Mouse (Mus musculus): ENCODE data around the gene Man1a2. TPM values are rescaled to one million over a fixed set of nuclear protein-coding genes. Genes with fewer than 3 reads are reported as not detected.

Gene Man1a2
- polyA plus RNA-seq (2015; fragmentation: Nextera tagmentation; extraction: Ambion mirVana), result 67.2 and 75.3 TPM in 2 replicates

GRCm38 (mm10) chr3:100685087-100685762 lies at the start of gene Man1a2:
TSS of gene Man1a2 (minus strand) at chr3:100685503.
- Histone ChIP-seq H3K9me3 (replicated peaks) (no peaks in the 10 kb centered on the region), H3K9ac (peak within 1 kb of the TSS; percentile 85), H3K27me3 (no peaks in the 10 kb centered on the region), H3K4me2 (peak within 1 kb of the TSS; percentile 75), H3K4me3 (replicated peaks) (peak within 1 kb of the TSS; percentile 70), H3K27ac (peak within 1 kb of the TSS; percentile 97), H3K4me1 (peaks cover 28% of the 10 kb centered on the region), H3K36me3 (no peaks in the 10 kb centered on the region)
- peak; percentile 89 for ATAC-seq (replicated peaks; ENCODE audit: low FRiP score)
- under 1% methylated on average over 89 of the region's 92 CpGs for WGBS

GRCm38 (mm10) chr3:100734482-100735154 lies 49.3 kb upstream of the Man1a2 start:
- Histone ChIP-seq H3K9me3 (replicated peaks) (no peaks in the 10 kb centered on the region), H3K4me2 (no peak overlapping the region), H3K36me3 (no peaks in the 10 kb centered on the region), H3K27ac (no peak overlapping the region), H3K27me3 (no peaks in the 10 kb centered on the region), H3K9ac (no peak overlapping the region), H3K4me3 (replicated peaks) (no peak overlapping the region), H3K4me1 (no peaks in the 10 kb centered on the region)
- WGBS, result 68% methylated on average over 12 of the region's 12 CpGs
- ATAC-seq (replicated peaks; ENCODE audit: low FRiP score), result no peak

GRCm38 (mm10) chr3:100731896-100732295 lies 46.6 kb upstream of the Man1a2 start:
- Histone ChIP-seq H3K4me1 (no peaks in the 10 kb centered on the region), H3K27ac (no peak overlapping the region), H3K4me3 (replicated peaks) (no peak overlapping the region), H3K9me3 (replicated peaks) (no peaks in the 10 kb centered on the region), H3K27me3 (no peaks in the 10 kb centered on the region), H3K36me3 (no peaks in the 10 kb centered on the region), H3K9ac (no peak overlapping the region), H3K4me2 (no peak overlapping the region)
- 93% methylated on average over 11 of the region's 11 CpGs for WGBS
- ATAC-seq (replicated peaks; ENCODE audit: low FRiP score), result no peak

- H3K9me3 ChIP-seq (replicated peaks), result no peaks in the 10 kb centered on the region
- H3K4me2 ChIP-seq, result no peak overlapping the region
- H3K27ac ChIP-seq, result no peak overlapping the region
- no peak overlapping the region for H3K4me3 ChIP-seq (replicated peaks)
- H3K27me3 ChIP-seq, result no peaks in the 10 kb centered on the region
- 82% methylated on average over 3 of the region's 3 CpGs for WGBS
- no peak overlapping the region for H3K9ac ChIP-seq
- no peak for ATAC-seq (replicated peaks; ENCODE audit: low FRiP score)
- H3K4me1 ChIP-seq, result no peaks in the 10 kb centered on the region
- H3K36me3 ChIP-seq, result no peaks in the 10 kb centered on the region
Measured at GRCm38 (mm10) chr3:100731347-100731746, 46.0 kb upstream of the Man1a2 start.

GRCm38 (mm10) chr3:100728008-100728712 lies 42.9 kb upstream of the Man1a2 start:
- Histone ChIP-seq H3K4me1 (no peaks in the 10 kb centered on the region), H3K4me2 (no peak overlapping the region), H3K27me3 (no peaks in the 10 kb centered on the region), H3K9ac (no peak overlapping the region), H3K9me3 (replicated peaks) (no peaks in the 10 kb centered on the region; the same call in 1 of the 2 replicates), H3K36me3 (no peaks in the 10 kb centered on the region), H3K4me3 (replicated peaks) (no peak overlapping the region), H3K27ac (no peak overlapping the region)
- 66% methylated on average over 4 of the region's 4 CpGs for WGBS
- no peak for ATAC-seq (replicated peaks; ENCODE audit: low FRiP score)

- ATAC-seq (replicated peaks; ENCODE audit: low FRiP score), result no peak
- Histone ChIP-seq H3K9me3 (replicated peaks) (peaks cover 7% of the 10 kb centered on the region; the same call in 1 of the 2 replicates), H3K4me2 (no peak overlapping the region), H3K4me3 (replicated peaks) (no peak overlapping the region), H3K4me1 (no peaks in the 10 kb centered on the region), H3K9ac (no peak overlapping the region), H3K27me3 (no peaks in the 10 kb centered on the region), H3K36me3 (no peaks in the 10 kb centered on the region), H3K27ac (no peak overlapping the region)
- WGBS, result 67% methylated on average over 11 of the region's 11 CpGs
Measured at GRCm38 (mm10) chr3:100725960-100726674, 40.8 kb upstream of the Man1a2 start.

- H3K9me3 ChIP-seq (replicated peaks), result peaks cover 7% of the 10 kb centered on the region; the same call in 1 of the 2 replicates
- H3K27ac ChIP-seq, result no peak overlapping the region
- no peak overlapping the region for H3K4me3 ChIP-seq (replicated peaks)
- WGBS, result 92% methylated on average over 5 of the region's 5 CpGs
- H3K9ac ChIP-seq, result no peak overlapping the region
- no peak for ATAC-seq (replicated peaks; ENCODE audit: low FRiP score)
- H3K36me3 ChIP-seq, result no peaks in the 10 kb centered on the region
- 0 out of 2 replicates have a peak, but pooled peaks cover 5% of the 10 kb centered on the region for H3K4me1 ChIP-seq
- H3K27me3 ChIP-seq, result no peaks in the 10 kb centered on the region
- no peak overlapping the region for H3K4me2 ChIP-seq
Measured at GRCm38 (mm10) chr3:100720786-100721300, 35.5 kb upstream of the Man1a2 start.

GRCm38 (mm10) chr3:100716241-100716640 lies 30.9 kb upstream of the Man1a2 start:
- Histone ChIP-seq H3K4me2 (no peak overlapping the region), H3K4me3 (replicated peaks) (no peak overlapping the region), H3K4me1 (peaks cover 18% of the 10 kb centered on the region), H3K9me3 (replicated peaks) (no peaks in the 10 kb centered on the region), H3K9ac (no peak overlapping the region), H3K27ac (no peak overlapping the region), H3K27me3 (no peaks in the 10 kb centered on the region), H3K36me3 (no peaks in the 10 kb centered on the region)
- WGBS, result 58% methylated on average over 7 of the region's 7 CpGs
- ATAC-seq (replicated peaks; ENCODE audit: low FRiP score), result no peak

- Histone ChIP-seq H3K27me3 (no peaks in the 10 kb centered on the region), H3K4me1 (peaks cover 19% of the 10 kb centered on the region), H3K9me3 (replicated peaks) (no peaks in the 10 kb centered on the region), H3K9ac (no peak overlapping the region), H3K36me3 (no peaks in the 10 kb centered on the region), H3K4me3 (replicated peaks) (no peak overlapping the region), H3K4me2 (no peak overlapping the region), H3K27ac (no peak overlapping the region)
- WGBS, result 78% methylated on average over 4 of the region's 4 CpGs
- no peak for ATAC-seq (replicated peaks; ENCODE audit: low FRiP score)
Measured at GRCm38 (mm10) chr3:100715367-100715766, 30.1 kb upstream of the Man1a2 start.

- 41% methylated on average over 11 of the region's 11 CpGs for WGBS
- Histone ChIP-seq H3K27ac (no peak overlapping the region), H3K36me3 (no peaks in the 10 kb centered on the region), H3K4me2 (no peak overlapping the region), H3K9me3 (replicated peaks) (no peaks in the 10 kb centered on the region), H3K4me3 (replicated peaks) (no peak overlapping the region), H3K9ac (no peak overlapping the region), H3K4me1 (peaks cover 22% of the 10 kb centered on the region), H3K27me3 (no peaks in the 10 kb centered on the region)
- ATAC-seq (replicated peaks; ENCODE audit: low FRiP score), result peak; percentile 61; the same call in 1 of the 2 replicates
Measured at GRCm38 (mm10) chr3:100713142-100714005, 28.1 kb upstream of the Man1a2 start.

- H3K4me2 ChIP-seq, result no peak overlapping the region
- no peak overlapping the region for H3K4me3 ChIP-seq (replicated peaks)
- peaks cover 25% of the 10 kb centered on the region for H3K4me1 ChIP-seq
- WGBS, result 61% methylated on average over 7 of the region's 7 CpGs
- H3K9ac ChIP-seq, result no peak overlapping the region
- no peak overlapping the region for H3K27ac ChIP-seq
- H3K36me3 ChIP-seq, result no peaks in the 10 kb centered on the region
- no peaks in the 10 kb centered on the region for H3K27me3 ChIP-seq
- H3K9me3 ChIP-seq (replicated peaks), result no peaks in the 10 kb centered on the region
- no peak for ATAC-seq (replicated peaks; ENCODE audit: low FRiP score)
Measured at GRCm38 (mm10) chr3:100712140-100712539, 26.8 kb upstream of the Man1a2 start.

Measured in kidney, embryonic 15.5 days (tissue).